Mouse (Mus musculus) bone marrow, adult 2 months (tissue): ENCODE measurements around the gene Ssna1.

Source experiments
- CTCF ChIP-seq: fragments of 200-500 bp; IDR thresholded peaks from 2 replicates; pipeline ENCODE4 v1.5.1; 2011; ENCODE audit warnings: low read length, control low read depth; ENCODE audit not compliant: control insufficient read depth, insufficient read depth
- POLR2A ChIP-seq: fragments of 200-500 bp; IDR thresholded peaks from 2 replicates; pipeline ENCODE4 v1.6.1; 2011; ENCODE audit warnings: low read depth, mild to moderate bottlenecking, control low read depth, low read length, borderline replicate concordance; ENCODE audit not compliant: control insufficient read depth

- TF ChIP-seq POLR2A (no peak), CTCF (no peak)
These were observed 31.4 kb downstream of the Ssna1 start for GRCm38 (mm10) chr2:25240723-25241437.
